Mouse (Mus musculus) intestine, embryonic 15.5 days (tissue): ENCODE data around the gene Pex16. TPM values are rescaled to one million over a fixed set of nuclear protein-coding genes. Genes with fewer than 3 reads are reported as not detected.

Source experiments
- ATAC-seq: fragments of 200-750 bp; cut with Nextera tagmentation; 2 replicates; pipeline ENCODE4 v1.8.0; 2017; ENCODE audit warnings: moderate TSS enrichment, moderate library complexity
- H3K27ac ChIP-seq: fragments of 300-500 bp; sonication (generic); 2 replicates; pipeline ENCODE4 v1.5.1; 2015; ENCODE audit warnings: mild to moderate bottlenecking, inconsistent platforms
- H3K27me3 ChIP-seq: fragments of 300-500 bp; sonication (generic); replicated peaks from 2 replicates; pipeline ENCODE4 v1.6.1; 2015; ENCODE audit warnings: inconsistent platforms
- H3K36me3 ChIP-seq: fragments of 300-500 bp; sonication (generic); 2 replicates; pipeline ENCODE4 v1.6.1; 2015; ENCODE audit warnings: inconsistent platforms
- H3K4me1 ChIP-seq: fragments of 300-500 bp; sonication (generic); replicated peaks from 2 replicates; pipeline ENCODE4 v1.6.1; 2015; ENCODE audit warnings: inconsistent platforms
- H3K4me2 ChIP-seq: fragments of 300-500 bp; sonication (generic); replicated peaks from 2 replicates; pipeline ENCODE4 v1.6.1; 2015; ENCODE audit warnings: mild to moderate bottlenecking, inconsistent platforms
- H3K4me3 ChIP-seq: fragments of 300-500 bp; sonication (generic); replicated peaks from 2 replicates; pipeline ENCODE4 v1.5.1; 2015; ENCODE audit warnings: inconsistent platforms
- H3K9ac ChIP-seq: fragments of 300-500 bp; sonication (generic); 2 replicates; pipeline ENCODE4 v1.6.1; 2015; ENCODE audit warnings: inconsistent platforms
- H3K9me3 ChIP-seq: fragments of 300-500 bp; sonication (generic); 2 replicates; pipeline ENCODE4 v1.6.1; 2016; ENCODE audit warnings: inconsistent platforms
- WGBS: fragments of 180-500 bp; shearing (Covaris S2); methylation state at CpG from one replicate; pipeline ENCODE4 v1.1.7; 2015; 5-methylcytosine and 5-hydroxymethylcytosine counted together
- polyA plus RNA-seq: library from polyadenylated mRNA; unstranded; fragments of >200 nt; fragmentation: Nextera tagmentation; extraction: Ambion mirVana; gene quantifications from 2 replicates; pipeline ENCODE4 v1.2.1, GENCODE M21; 2015

Gene Pex16
- polyA plus RNA-seq, 1 experiment from 2014 or later: 41.6 TPM

DNA sequence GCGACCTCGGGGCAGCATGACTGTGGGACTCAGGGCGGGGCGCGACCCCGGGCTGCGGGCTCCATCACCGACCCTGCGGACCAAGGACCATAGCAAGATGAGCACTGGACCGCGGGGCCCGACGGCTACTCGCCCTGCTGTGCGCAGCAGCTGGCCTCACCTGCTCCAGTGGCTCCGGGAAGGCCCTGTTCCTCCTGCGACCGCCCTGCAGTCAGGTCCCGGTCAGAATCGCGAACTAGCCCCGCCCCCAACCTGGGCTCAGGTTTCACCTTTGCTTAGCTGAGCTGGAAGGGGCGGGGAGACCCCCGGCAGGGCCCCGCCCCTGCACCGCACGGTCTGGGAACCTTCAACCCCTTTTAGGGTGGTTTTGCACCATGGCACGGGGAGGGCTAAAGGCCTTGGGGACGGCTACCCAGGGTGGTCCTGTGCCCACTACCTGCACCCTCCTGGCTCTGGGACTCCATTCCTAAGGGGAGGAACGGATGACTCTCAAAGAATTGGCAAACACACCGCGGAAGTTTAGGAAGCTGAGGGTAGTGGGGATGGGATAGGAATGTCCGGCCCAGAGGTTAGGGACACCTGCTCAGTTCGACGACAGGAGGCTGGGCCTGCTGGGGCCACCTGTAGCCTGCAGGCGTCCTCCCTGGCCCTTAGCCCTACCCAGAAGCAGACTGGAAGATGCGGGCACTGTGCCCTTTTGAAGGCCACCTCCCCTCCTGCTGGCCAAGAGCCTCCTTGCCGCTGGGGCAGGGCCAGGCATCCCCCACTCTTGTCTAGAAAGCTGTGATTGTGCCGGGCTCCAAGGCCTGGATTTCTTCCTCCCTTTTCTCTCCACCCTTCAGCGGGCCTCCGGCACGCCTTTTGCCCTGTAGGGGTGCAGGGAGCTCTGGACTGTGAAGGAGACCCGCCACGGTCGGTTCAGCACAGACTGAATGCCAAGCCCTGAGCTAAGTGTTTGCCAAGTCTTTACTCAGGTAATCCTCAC lies 3.4 kb upstream of the Pex16 start:
- peak overlapping the region; percentile 87 for H3K4me2 ChIP-seq
- H3K27ac ChIP-seq: peak overlapping the region; percentile 56; the same call in 1 of the 2 replicates
- peak overlapping the region; percentile 65 for H3K9ac ChIP-seq
- no peaks in the 10 kb centered on the region for H3K36me3 ChIP-seq
- no peaks in the 10 kb centered on the region for H3K9me3 ChIP-seq
- H3K4me3 ChIP-seq: peak overlapping the region; percentile 52
- H3K4me1 ChIP-seq: peaks cover 41% of the 10 kb centered on the region
- 3% methylated on average over 45 of the region's 45 CpGs for WGBS
- peaks cover 10% of the 10 kb centered on the region; the same call in 1 of the 2 replicates for H3K27me3 ChIP-seq
- peak; percentile 65 for ATAC-seq

DNA sequence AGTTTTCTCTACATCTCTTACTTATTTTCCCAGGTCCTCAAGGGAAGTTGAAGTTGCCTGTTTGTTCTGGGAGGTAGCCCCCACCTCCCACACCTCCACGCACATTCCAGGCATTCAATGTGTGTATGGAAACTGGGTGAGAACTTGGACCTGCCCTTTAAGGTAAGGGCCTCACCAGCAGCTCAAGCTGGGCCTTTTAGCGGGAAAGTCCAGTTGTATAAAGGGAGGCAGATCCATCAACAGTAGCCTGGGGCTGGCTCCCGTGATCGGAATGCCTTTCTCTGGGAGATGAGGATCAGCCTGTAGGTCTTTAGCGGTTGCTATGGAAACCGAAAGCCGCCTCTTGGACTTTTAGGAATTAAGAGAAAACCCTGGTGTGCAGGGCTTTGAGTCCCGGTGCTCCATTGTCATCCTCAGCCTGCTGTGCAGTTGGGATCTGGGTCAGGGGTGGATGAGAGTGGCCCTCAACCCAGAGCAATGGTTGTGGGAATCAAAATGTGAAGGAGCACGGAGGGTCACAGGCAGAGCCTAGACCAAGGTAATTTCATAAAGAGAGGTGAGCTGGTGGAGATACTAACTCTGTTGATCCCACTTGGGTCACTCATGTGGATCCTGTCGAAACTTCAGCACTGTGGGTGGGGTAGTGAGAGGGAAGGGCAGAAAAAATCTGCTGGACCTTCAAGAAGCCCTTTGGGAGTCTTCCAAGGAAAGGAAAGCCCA lies 2.3 kb upstream of the Pex16 start:
- peaks cover 46% of the 10 kb centered on the region for H3K4me1 ChIP-seq
- no peak for ATAC-seq
- WGBS: 33% methylated on average over 10 of the region's 10 CpGs

DNA sequence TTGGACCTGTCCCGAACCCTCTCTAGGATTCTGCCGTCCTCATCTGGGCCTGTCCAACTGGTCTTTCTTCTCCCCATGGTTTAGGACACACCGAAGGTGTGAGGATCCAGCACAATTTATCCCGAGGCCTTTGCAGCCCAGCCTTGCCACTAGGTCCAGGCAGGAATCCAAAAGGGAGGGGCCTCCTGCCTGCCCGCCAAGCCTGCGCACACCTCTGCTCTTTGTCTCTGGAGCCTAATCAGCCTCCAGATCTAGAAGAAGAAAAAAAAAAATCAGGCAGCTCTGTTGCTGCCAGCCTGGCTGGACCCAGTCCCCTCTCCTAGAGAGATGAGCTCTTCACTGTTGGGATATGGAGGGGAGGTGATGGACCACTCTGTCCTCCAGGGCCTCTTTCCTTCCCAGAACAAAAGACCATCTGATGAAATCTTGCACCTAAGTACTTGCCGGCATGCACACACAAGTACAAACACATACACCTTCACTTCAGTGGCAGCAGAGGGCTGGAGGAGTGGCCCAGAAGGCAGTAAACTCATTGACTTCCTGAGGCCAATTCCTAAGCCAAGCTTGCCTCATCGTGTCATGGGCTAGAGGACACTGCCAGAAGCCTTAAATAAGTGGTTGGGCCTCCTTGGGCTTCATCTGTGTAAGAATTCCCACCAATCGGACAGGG lies 1.6 kb upstream of the Pex16 start:
- no peaks in the 10 kb centered on the region for H3K9me3 ChIP-seq
- H3K36me3 ChIP-seq: no peaks in the 10 kb centered on the region
- H3K9ac ChIP-seq: no peak overlapping the region
- no peak overlapping the region; the same call in 1 of the 2 replicates for H3K4me2 ChIP-seq
- peaks cover 42% of the 10 kb centered on the region for H3K4me1 ChIP-seq
- H3K27ac ChIP-seq: peak overlapping the region; percentile 6; the same call in 1 of the 2 replicates
- peaks cover 10% of the 10 kb centered on the region; the same call in 1 of the 2 replicates for H3K27me3 ChIP-seq
- WGBS: 43% methylated on average over 9 of the region's 9 CpGs
- H3K4me3 ChIP-seq: no peak overlapping the region
- no peak for ATAC-seq

More for the DNA sequence above, 2.3 kb upstream of the Pex16 start:
- H3K36me3 ChIP-seq: no peaks in the 10 kb centered on the region
- H3K27ac ChIP-seq: peak overlapping the region; percentile 56; the same call in 1 of the 2 replicates
- H3K27me3 ChIP-seq: peaks cover 10% of the 10 kb centered on the region; the same call in 1 of the 2 replicates
- H3K4me2 ChIP-seq: peak overlapping the region; percentile 87; the same call in 1 of the 2 replicates
- H3K4me3 ChIP-seq: no peak overlapping the region
- no peak overlapping the region for H3K9ac ChIP-seq
- no peaks in the 10 kb centered on the region for H3K9me3 ChIP-seq

DNA sequence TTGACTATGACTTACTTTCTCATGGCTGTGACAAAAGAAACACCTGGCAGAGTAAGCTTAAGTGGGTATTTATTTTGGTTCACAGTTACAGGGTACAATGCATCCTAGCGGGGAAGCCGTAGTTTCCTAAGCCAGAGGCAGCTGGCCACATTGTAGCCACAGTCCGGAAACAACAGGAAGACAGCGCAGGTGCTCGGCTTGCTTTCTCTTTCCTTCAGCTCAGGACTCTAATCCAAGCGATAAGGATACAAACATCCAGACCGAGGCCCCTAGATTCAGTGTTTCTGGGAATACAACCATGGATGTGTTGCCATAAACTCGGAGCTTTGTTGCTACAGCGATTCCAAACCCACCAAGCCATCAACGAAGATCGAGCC lies 1.1 kb upstream of the Pex16 start:
- no peak for ATAC-seq
- peak overlapping the region; percentile 6; the same call in 1 of the 2 replicates for H3K27ac ChIP-seq
- no peak overlapping the region for H3K9ac ChIP-seq
- peaks cover 10% of the 10 kb centered on the region; the same call in 1 of the 2 replicates for H3K27me3 ChIP-seq
- H3K4me1 ChIP-seq: peaks cover 42% of the 10 kb centered on the region
- no peaks in the 10 kb centered on the region for H3K36me3 ChIP-seq
- no peak overlapping the region for H3K4me2 ChIP-seq
- H3K4me3 ChIP-seq: no peak overlapping the region
- WGBS: 80% methylated on average over 11 of the region's 11 CpGs
- no peaks in the 10 kb centered on the region for H3K9me3 ChIP-seq

DNA sequence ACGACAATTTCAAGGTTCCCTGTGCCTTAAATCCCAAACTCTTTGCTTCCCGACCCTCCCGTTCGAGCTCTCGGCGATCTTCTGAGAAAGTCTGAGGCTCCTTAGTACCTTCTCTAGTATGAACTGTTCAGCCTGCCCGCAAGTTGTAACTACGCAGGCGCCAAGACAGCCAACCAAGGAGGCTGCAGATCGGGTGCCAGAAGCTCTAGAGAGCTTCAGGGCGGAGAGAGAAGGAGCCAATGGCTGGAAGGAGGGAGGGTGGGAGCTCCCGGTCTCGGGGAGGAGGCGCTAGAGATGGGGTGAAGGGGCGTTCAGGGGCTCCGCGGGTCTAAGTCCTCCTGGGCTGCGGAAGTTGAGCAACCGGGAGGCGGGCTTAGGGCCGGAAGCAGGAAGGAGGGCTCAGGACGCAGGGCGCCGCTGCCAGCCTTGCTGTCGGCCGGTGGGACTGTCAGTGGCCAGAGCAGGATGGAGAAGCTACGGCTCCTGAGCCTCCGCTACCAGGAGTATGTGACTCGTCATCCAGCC lies 685 bp downstream of the Pex16 start:
- 0 out of 2 replicates have a peak, but pooled peaks cover 6% of the 10 kb centered on the region for H3K36me3 ChIP-seq
- peaks cover 7% of the 10 kb centered on the region; the same call in 1 of the 2 replicates for H3K27me3 ChIP-seq
- no peaks in the 10 kb centered on the region for H3K9me3 ChIP-seq
- H3K9ac ChIP-seq: peak overlapping the region; percentile 69
- peaks cover 40% of the 10 kb centered on the region for H3K4me1 ChIP-seq
- H3K4me3 ChIP-seq: peak overlapping the region; percentile 75
- 0% methylated on average over 29 of the region's 29 CpGs for WGBS
- peak; percentile 94 for ATAC-seq
- H3K4me2 ChIP-seq: peak overlapping the region; percentile 89
- peak overlapping the region; percentile 91 for H3K27ac ChIP-seq

DNA sequence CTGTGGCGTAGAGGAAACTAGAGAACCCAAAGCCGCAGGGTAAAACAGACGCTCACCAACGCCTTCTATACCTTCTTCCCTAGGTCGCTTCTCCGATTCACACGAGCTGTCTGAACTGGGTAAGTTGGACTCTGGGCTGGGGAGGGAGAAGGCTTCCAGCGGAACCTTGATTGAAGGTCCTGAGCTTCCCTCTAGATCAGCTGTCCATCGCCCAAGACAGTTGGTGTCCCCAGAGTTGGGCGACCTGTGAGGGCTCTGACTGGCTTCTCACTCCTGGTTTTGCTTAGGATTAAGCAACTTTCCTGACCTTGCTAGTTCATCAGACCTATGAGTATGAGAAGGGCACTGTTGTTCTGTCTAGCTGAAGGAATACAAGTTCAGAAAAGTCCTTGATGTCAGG lies 1.3 kb downstream of the Pex16 start:
- Histone ChIP-seq H3K4me3 (peak overlapping the region; percentile 75), H3K27ac (peak overlapping the region; percentile 27; the same call in 1 of the 2 replicates), H3K36me3 (0 out of 2 replicates have a peak, but pooled peaks cover 6% of the 10 kb centered on the region), H3K4me1 (peaks cover 33% of the 10 kb centered on the region), H3K9ac (peak overlapping the region; percentile 69), H3K9me3 (no peaks in the 10 kb centered on the region), H3K27me3 (0 out of 2 replicates have a peak, but pooled peaks cover 2% of the 10 kb centered on the region), H3K4me2 (peak overlapping the region; percentile 89)
- ATAC-seq: no peak
- 6% methylated on average over 10 of the region's 10 CpGs for WGBS

DNA sequence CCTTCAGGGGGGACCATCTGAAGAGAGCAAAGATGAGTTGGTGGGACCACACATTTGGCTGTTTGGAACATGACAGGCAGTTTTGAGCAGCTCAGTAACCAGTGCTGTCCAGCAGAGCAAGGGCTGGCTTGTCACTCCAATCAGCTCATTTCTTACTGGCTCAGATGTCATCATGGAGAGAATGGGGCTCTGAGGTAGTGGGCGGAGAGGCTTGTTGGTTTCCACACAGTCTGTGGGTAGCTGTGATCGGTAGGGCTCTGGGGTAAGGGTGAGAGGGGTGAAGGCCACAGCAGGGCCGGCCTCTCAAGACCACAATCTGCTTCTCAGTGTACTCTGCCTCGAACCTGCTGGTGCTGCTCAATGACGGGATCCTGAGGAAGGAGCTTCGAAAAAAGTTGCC lies 1.8 kb downstream of the Pex16 start:
- Histone ChIP-seq H3K4me1 (peaks cover 30% of the 10 kb centered on the region), H3K4me2 (peak overlapping the region; percentile 89), H3K27ac (no peak overlapping the region), H3K9me3 (no peaks in the 10 kb centered on the region), H3K27me3 (no peaks in the 10 kb centered on the region), H3K4me3 (peak overlapping the region; percentile 75), H3K9ac (peak overlapping the region; percentile 69), H3K36me3 (0 out of 2 replicates have a peak, but pooled peaks cover 6% of the 10 kb centered on the region)
- no peak for ATAC-seq
- 84% methylated on average over 6 of the region's 6 CpGs for WGBS

DNA sequence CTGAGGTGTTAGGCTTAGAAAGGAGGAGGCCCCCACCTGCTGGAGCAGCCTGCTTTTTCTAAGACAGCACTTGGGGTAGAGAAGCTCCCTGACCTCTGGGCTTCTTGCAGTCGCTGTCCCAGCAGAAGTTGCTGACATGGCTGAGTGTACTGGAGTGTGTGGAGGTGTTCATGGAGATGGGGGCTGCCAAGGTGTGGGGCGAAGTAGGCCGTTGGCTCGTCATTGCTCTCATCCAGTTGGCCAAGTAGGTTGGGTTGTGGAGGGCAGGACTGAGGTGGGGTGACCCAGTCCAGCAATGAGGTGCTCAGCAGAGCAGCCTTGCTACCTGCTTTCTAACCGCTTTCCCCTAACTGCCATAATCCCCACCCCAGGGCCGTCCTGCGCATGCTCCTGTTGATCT lies 2.8 kb downstream of the Pex16 start:
- Histone ChIP-seq H3K27me3 (no peaks in the 10 kb centered on the region), H3K27ac (no peak overlapping the region), H3K4me3 (no peak overlapping the region), H3K9ac (no peak overlapping the region), H3K4me1 (peaks cover 20% of the 10 kb centered on the region), H3K36me3 (0 out of 2 replicates have a peak, but pooled peaks cover 6% of the 10 kb centered on the region), H3K9me3 (no peaks in the 10 kb centered on the region), H3K4me2 (no peak overlapping the region)
- WGBS: 96% methylated on average over 7 of the region's 7 CpGs
- no peak for ATAC-seq

DNA sequence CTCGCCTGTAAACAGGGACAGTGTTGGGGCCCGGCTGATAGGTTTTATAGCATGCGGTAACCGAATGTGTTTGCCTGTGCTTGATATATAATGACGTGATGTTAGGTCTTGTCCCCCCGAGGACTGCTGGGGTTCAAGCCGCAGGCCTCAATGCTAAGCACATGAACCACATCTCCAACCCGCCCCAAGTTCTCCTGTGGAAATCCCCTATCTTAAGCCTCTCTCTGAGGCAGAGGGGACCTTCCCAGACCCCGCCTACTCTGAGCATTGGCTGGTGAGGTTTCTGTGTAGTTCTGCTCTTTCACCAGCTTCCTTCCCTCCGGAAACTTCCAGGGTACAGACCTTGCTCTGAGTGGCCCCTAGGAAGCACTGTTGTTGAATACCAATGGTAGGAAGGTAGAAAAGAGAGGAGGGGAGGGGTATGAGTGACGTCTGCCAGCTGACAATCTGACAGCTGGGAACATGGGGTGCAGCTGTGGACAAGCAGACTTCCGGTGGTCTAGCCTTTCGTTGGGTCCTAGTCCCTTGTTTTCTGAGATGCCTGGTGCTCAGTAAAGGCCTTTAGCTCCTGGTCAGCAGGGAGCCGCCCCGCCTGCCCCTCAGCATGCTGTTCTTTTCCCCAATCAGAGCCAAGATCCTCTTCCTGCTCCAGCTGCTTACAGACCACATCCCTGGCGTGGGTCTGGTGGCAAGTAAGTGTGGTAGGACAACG lies 5.5 kb downstream of the Pex16 start:
- Histone ChIP-seq H3K27me3 (no peaks in the 10 kb centered on the region), H3K4me2 (no peak overlapping the region), H3K4me1 (peaks cover 10% of the 10 kb centered on the region), H3K4me3 (no peak overlapping the region), H3K9me3 (no peaks in the 10 kb centered on the region), H3K27ac (no peak overlapping the region), H3K36me3 (peaks cover 14% of the 10 kb centered on the region; the same call in 1 of the 2 replicates), H3K9ac (no peak overlapping the region)
- no peak for ATAC-seq
- 81% methylated on average over 17 of the region's 17 CpGs for WGBS

DNA sequence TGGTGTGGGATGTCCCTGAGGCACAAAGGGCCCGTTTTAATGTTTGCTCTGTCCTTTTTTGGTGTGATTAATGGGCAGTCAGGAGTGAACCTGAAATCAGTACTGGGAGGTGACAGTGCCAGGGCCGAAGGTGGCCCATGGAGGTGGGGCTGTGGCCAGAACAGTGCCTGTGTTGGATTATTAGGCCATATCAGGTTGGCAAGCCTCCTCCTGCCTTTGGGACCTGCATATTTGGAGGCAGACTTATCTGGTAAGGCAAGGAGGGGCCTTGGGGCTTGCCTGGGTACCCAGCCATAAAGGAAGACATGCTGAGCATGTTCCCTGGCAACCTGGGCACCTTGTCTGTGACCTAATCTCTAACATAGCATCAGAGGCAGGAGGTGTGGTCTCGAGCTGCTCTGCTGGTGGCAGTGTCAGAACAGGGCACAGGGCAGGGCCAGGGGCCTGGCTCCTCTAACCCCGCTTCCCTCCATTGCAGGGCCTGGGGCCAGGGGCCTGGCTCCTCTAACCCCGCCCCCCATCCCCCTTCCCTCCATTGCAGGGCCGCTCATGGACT lies 6.1 kb downstream of the Pex16 start:
- H3K4me1 ChIP-seq: peaks cover 10% of the 10 kb centered on the region
- 0 out of 2 replicates have a peak overlapping the region, but pooled peaks have one; percentile 15 for H3K27ac ChIP-seq
- no peak overlapping the region for H3K9ac ChIP-seq
- no peaks in the 10 kb centered on the region for H3K27me3 ChIP-seq
- H3K4me3 ChIP-seq: no peak overlapping the region
- WGBS: 75% methylated on average over 6 of the region's 6 CpGs
- H3K36me3 ChIP-seq: peaks cover 17% of the 10 kb centered on the region
- no peak for ATAC-seq
- H3K4me2 ChIP-seq: no peak overlapping the region
- H3K9me3 ChIP-seq: no peaks in the 10 kb centered on the region

DNA sequence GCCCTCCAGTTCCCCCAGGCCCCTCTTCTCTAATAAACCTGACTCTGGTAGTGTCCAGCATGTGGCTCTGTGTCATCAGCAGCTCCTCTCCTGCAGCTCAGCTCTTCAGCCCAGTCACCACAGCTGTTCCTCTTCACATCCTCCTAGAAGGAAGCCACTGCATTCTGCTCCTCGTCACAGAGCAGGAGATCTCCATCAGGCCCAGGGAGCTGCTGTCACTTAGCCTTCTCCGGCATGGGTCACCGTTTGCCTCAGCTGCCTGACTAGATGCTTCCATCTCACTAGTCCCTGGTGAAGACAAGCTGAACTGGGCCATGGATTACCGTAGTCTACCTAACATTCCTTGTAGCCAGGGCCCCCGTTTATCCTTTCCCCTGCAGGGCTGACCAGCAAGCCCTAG lies 6.7 kb downstream of the Pex16 start:
- H3K27ac ChIP-seq: no peak overlapping the region
- H3K27me3 ChIP-seq: no peaks in the 10 kb centered on the region
- H3K4me1 ChIP-seq: peaks cover 5% of the 10 kb centered on the region
- ATAC-seq: no peak
- H3K36me3 ChIP-seq: peaks cover 18% of the 10 kb centered on the region
- no peak overlapping the region for H3K4me2 ChIP-seq
- WGBS: 65% methylated on average over 5 of the region's 5 CpGs
- H3K4me3 ChIP-seq: no peak overlapping the region
- H3K9ac ChIP-seq: no peak overlapping the region
- no peaks in the 10 kb centered on the region for H3K9me3 ChIP-seq
